Mouse (Mus musculus) brain, embryonic 14.5 days (tissue): ENCODE results near the gene Ak1.

Source experiments
- CTCF ChIP-seq: fragments of 200-500 bp; IDR thresholded peaks from 2 replicates; pipeline ENCODE4 v1.5.1; 2012; ENCODE audit warnings: inconsistent platforms, mild to moderate bottlenecking, moderate library complexity, borderline replicate concordance; ENCODE audit not compliant: insufficient read depth, insufficient read length; ENCODE audit errors: extremely low read depth
- POLR2A ChIP-seq: fragments of 200-500 bp; IDR thresholded peaks from 2 replicates; pipeline ENCODE4 v1.6.1; 2012; ENCODE audit warnings: mild to moderate bottlenecking, inconsistent platforms, borderline replicate concordance; ENCODE audit not compliant: poor library complexity, insufficient read depth, insufficient read length, severe bottlenecking; ENCODE audit errors: extremely low read depth

DNA sequence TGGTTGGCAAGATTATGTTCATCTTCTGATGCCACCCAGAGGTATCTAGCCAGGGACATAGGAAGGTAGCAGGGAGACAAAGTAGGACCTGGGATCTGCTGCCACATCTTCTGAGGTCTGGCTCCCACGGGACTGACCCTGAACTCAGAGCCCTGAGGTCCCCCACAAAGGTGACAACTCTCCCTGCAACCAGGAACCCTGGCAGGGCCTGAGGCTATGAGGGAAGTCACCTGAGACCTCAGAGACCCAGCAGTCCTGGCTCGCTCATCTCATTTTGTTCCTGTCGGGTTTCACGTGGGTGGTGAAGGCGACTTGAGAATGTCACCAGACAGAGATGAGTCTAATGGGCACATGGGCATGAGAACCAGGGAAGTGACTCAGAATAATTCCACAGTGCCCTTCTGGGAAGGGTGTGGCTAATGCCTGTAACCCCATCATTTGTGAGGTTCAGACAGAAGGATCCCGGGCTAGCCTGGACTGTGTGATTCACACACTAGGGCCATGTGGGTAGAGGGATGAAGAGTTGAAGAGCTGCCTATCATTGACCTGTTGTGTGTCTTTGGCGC lies 36.3 kb upstream of the Ak1 start:
- no peak for TF ChIP-seq CTCF
- no peak for TF ChIP-seq POLR2A
